Mouse (Mus musculus) G1E-ER4 (cell line): Measurements from ENCODE around the gene Nup160. TPM values are rescaled to one million over a fixed set of nuclear protein-coding genes. Genes with fewer than 3 reads are reported as not detected.

Experiments used
- GATA1 ChIP-seq: IDR thresholded peaks from one replicate; pipeline ENCODE4 v1.8.0; 2012; ENCODE audit warnings: low read length, inconsistent platforms
- polyA plus RNA-seq: library from polyadenylated mRNA; stranded (reverse); fragments of >175 nt; gene quantifications from 2 replicates; pipeline ENCODE4 v1.2.3, GENCODE M21; 2012

Gene Nup160
- polyA plus RNA-seq, 1 experiment = 7.7 TPM

- TF ChIP-seq GATA1 = peak; percentile 39
These were observed 38.6 kb downstream of the Nup160 start for GRCm38 (mm10) chr2:90715555-90716092.

GRCm38 (mm10) chr2:90717366-90717765, 40.4 kb downstream of the Nup160 start:
- no peak for TF ChIP-seq GATA1

GRCm38 (mm10) chr2:90717948-90718347, 40.9 kb downstream of the Nup160 start:
- TF ChIP-seq GATA1 = no peak

GRCm38 (mm10) chr2:90726818-90727217, 49.8 kb downstream of the Nup160 start:
- no peak for TF ChIP-seq GATA1

DNA sequence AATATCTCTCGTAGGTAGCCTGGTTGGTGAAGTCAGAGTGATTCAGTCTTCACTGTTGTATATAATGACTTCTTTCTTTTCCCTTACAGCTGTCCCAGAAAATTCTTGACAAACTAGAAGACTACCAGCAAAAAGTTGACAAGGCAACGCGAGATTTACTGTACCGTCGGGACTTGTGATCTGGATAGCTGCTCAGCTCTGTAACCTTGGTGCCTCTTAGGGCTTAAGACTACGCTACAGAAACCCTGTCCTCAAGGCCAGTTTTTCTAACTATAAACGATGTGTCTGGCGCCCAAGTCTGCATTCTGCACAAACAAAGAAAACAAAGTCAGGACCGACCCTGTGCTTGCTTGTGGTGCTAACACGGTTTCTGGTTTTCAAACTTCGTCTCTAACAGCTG, 58.3 kb downstream of the Nup160 start:
- no peak for TF ChIP-seq GATA1

DNA sequence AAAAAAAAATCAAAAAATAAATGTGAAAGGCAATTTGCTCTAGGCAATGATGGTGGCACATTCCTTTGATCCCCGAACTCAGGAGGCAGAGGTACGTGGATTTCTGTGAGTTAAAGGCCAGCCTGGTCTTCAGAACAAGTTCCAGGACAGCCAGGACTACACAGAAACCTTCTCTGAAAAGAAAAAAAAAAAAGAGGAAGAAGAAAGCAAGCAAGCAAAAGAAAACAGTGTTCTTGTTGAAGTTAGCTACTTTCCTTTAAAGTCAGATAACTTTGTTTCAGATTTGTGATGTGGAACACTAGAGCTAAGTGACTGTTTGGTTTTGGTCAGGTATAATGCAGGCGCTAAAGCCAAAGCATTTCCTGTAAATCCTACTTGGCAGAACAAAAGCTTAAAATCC, 61.8 kb downstream of the Nup160 start:
- TF ChIP-seq GATA1 = no peak

DNA sequence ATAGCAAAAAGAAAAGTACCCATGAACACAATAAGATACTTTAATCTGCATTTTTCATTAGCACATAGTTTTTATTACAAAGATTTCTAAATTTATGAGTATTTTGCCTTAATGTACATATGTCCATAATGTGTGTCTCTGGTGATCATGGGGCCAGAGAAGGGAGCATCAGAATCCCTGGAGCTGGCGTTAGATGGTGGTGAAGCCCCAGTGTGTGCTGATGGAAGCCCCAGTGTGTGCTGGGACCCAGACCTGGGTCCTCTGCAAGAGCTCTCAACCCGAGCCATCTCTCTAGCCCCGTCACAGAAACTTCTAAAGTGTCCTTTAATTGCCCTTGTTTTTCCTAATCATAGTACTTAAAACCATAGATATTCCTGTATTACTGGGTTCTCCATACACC, 62.3 kb downstream of the Nup160 start:
- no peak for TF ChIP-seq GATA1

DNA sequence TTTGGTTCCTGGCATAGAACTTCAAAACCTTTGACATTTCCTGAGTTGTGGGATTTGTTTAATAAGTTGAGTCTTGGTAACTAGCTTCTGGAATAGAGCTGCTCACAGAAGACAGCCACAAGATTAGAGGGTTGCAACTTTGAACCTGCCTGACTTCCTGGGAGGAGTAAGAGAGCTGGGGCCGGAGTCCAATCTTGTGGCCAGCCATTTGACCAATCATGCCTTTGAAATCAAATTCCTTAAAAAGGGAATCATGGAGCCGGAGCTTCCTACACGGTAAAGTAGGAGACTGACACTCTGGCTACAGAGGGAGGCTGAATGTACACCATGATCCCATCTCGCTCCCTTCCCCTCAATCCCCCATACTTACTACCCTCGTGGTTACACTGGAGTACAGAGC, 62.9 kb downstream of the Nup160 start:
- TF ChIP-seq GATA1 = no peak

DNA sequence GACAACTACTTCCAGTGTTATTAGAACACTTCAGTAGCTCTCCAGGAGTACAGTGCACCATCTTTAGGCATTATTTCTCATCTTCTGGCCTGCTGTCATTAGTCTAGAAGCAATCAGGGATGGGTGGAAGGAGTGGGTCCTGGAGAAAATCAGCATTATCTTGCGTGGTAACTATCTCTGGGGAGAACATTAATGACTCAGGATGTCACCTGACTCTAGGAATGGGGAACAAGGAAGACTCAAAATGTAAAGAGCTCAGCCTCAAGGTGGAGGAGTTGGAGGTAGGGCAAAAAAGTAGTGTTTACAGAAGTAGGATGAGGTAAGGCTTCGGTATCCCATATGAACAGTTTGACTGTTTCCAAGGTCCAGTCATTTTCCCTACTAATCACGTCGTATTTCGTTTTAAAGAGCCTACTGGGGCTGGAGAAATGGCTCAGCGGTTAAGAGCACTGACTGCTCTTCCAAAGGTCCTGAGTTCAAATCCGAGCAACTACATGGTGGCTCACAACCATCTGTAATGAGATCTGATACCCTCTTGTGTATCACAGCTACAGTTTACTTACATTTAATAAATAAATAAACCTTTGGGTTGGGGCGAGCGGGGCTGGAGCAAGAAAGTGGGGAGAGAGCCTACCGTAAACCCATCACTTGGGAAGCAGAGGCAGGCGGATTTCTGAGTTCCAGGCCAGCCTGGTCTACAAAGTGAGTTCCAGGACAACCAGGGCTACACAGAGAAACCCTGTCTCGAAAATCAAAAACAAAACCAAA, 67.5 kb downstream of the Nup160 start:
- TF ChIP-seq GATA1 = no peak

- no peak for TF ChIP-seq GATA1
These were observed 68.2 kb downstream of the Nup160 start, which contains the start of gene Fnbp4 for GRCm38 (mm10) chr2:90745053-90745678. Gene Fnbp4, plus strand, starts transcription at chr2:90745370.

DNA sequence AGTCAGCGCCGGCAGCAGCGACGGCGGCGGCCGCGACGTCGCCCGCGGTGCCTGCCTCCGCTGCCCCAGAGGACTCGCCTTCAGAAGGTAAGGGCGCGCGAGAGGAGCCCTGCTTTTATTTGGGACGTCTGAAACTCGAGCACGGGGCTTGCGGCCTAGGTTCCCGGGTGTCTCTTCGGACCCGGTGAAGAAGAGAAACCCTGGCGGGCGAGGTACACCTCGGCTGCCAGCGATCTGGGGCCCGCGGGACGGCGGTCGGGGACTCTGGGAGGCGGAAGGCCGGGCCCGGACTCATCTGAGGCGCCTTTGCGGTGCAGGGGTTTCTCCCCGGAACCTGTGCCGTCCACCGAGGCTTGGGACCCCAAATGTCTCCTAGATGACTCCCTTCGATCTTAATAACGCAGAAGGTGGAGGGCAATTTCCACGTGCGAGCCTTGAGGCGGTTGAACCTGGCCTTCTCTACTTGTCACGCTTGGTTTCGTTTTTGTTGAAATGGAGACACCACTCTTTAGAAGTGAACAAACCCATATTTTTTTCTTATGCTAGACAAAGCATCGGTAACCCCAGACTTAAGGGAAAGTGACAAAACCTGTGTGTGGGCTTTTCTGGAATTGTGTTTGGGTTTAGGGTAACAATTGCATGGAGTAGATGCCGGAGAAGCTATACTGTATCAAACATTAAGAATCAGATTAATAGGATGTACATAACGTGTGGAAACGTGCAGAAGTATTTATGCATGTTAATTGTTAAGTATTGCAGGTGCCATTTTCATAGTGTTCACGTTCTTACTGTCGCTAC, 68.9 kb downstream of the Nup160 start:
- TF ChIP-seq GATA1 = no peak

DNA sequence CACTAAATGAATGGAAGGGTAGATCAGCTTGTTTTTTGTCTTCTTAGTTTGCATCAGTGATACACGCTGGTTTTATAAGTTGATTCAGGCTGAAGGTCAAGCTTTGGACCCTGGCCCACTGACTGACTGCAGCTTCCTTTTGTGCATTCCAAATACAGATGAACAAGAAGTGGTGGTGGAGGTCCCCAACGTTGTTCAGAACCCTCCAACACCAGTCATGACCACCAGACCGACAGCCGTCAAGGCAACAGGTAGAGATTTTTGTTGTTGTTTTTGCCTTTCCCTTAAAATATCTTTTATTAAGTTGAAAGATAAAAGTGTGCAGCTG, 69.5 kb downstream of the Nup160 start:
- TF ChIP-seq GATA1 = no peak

DNA sequence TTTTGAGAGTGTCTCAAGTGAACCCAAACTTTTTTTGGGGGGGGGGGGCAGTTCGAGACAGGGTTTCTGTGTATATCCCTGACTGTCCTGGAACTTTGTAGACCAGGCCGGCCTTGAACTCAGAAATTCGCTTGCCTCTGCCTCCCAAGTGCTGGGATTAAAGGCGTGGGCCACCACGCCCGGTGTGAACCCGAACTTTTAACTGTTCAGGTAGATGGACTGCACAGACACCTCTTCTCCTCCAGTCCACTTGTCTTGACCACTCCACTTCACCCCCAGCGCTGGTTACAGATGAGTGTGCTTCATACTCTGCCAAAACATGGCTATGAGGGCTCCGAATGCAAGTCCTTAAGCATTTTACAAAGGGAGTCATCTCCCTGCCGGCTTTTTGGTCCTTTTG, 70.1 kb downstream of the Nup160 start:
- no peak for TF ChIP-seq GATA1

DNA sequence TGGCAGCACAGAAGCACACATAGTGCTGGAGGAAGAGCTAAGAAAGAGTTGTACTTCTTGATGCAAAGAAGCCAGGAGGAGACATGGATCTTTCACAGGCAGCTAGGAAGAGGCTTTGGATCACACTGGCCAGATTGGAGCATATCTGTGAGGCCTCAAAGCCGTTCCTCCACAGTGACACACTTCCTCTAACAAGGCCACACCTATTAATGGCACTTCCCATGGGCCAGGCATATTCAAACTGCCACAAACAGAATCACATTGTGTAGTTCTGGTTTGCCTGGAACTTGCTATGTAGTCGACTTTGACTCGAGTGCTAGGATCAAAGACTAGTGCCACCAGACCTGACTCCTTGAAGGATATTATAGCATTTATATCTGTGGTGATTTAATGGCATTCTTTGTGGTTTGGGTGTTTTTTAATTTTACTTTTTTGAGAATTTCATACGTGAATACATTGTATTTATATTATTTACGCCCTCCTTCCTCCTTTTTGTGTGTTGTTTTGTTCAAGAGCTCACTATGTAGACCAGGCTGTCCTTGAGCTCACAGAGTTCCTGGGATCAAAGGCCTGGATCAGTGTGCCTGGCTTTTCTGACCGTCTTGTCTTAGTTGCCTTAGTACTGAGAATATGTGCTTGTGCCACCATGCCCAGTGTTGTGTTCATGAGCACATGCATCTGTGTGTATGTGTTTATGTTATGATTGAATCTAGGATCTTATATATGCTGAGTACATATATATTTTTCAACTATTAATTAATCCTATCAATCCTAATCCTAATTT, 72.9 kb downstream of the Nup160 start:
- TF ChIP-seq GATA1 = no peak

- TF ChIP-seq GATA1 = no peak
These were observed 76.5 kb downstream of the Nup160 start for GRCm38 (mm10) chr2:90753565-90753964.
